Mouse (Mus musculus) ovary, postnatal 36 days (tissue): Measurements from ENCODE around the gene Abcc1.

Source experiments
- DNase-seq: peaks from one replicate; pipeline ENCODE4 v3.0.0; 2022; ENCODE audit warnings: low spot score, mixed read lengths

Gene Abcc1

GRCm38 (mm10) chr16:14501649-14502360 is 140.4 kb downstream of the Abcc1 start:
- DNase-seq = no peak

- DNase-seq = no peak
These were observed 145.1 kb downstream of the Abcc1 start for GRCm38 (mm10) chr16:14506461-14506860.
